Mouse (Mus musculus): ENCODE data around the gene Rnase1. TPM values are rescaled to one million over a fixed set of nuclear protein-coding genes. Genes with fewer than 3 reads are reported as not detected.

Rnase1 gene
- polyA plus RNA-seq, 1 experiment from 2014 or later = 21.1 TPM

GRCm38 (mm10) chr14:51132372-51132771 is 14.2 kb downstream of the Rnase1 start:
- no peak overlapping the region for H3K9ac ChIP-seq (ENCODE audit: low read length)
- DNase-seq (ENCODE audit: low spot score) = no peak
- 72% methylated on average over 4 of the region's 4 CpGs for WGBS
- peak; percentile 96 for ATAC-seq (ENCODE audit: low FRiP score, low TSS enrichment)
- H3K36me3 ChIP-seq (ENCODE audit: control insufficient read depth, insufficient read depth, low read length) = no peaks in the 10 kb centered on the region
- H3K9me3 ChIP-seq (ENCODE audit: control insufficient read depth, low read length) = no peaks in the 10 kb centered on the region
- H3K4me3 ChIP-seq (ENCODE audit: low read depth, low read length) = no peak overlapping the region
- H3K27ac ChIP-seq (replicated peaks) = no peak overlapping the region
- H3K4me1 ChIP-seq (replicated peaks; ENCODE audit: control insufficient read depth, insufficient read depth) = no peaks in the 10 kb centered on the region
- TF ChIP-seq EP300 (optimal IDR thresholded peaks at IDR 0.05) = no peak
- TF ChIP-seq CTCF (IDR thresholded peaks at IDR 0.05; ENCODE audit: low read depth) = no peak
- no peaks in the 10 kb centered on the region for H3K27me3 ChIP-seq (ENCODE audit: control insufficient read depth, insufficient read depth, low read length)
- H3K4me2 ChIP-seq (replicated peaks; ENCODE audit: low read depth) = no peak overlapping the region

- no peak overlapping the region for H3K9ac ChIP-seq (ENCODE audit: low read length)
- no peak; the same call in 1 of the 2 replicates for ATAC-seq (ENCODE audit: low FRiP score, low TSS enrichment)
- H3K36me3 ChIP-seq (ENCODE audit: control insufficient read depth, insufficient read depth, low read length) = no peaks in the 10 kb centered on the region
- 73% methylated on average over 7 of the region's 7 CpGs for WGBS
- H3K27ac ChIP-seq (replicated peaks) = no peak overlapping the region
- no peak for TF ChIP-seq EP300 (optimal IDR thresholded peaks at IDR 0.05)
- TF ChIP-seq CTCF (IDR thresholded peaks at IDR 0.05; ENCODE audit: low read depth) = no peak
- no peaks in the 10 kb centered on the region for H3K27me3 ChIP-seq (ENCODE audit: control insufficient read depth, insufficient read depth, low read length)
- no peak for DNase-seq (ENCODE audit: low spot score)
- H3K4me3 ChIP-seq (ENCODE audit: low read depth, low read length) = no peak overlapping the region
- no peaks in the 10 kb centered on the region for H3K4me1 ChIP-seq (replicated peaks; ENCODE audit: control insufficient read depth, insufficient read depth)
- H3K9me3 ChIP-seq (ENCODE audit: control insufficient read depth, low read length) = no peaks in the 10 kb centered on the region
- no peak overlapping the region for H3K4me2 ChIP-seq (replicated peaks; ENCODE audit: low read depth)
Observed at GRCm38 (mm10) chr14:51131086-51131815, 15.3 kb downstream of the Rnase1 start.

GRCm38 (mm10) chr14:51130315-51130940 is 16.2 kb downstream of the Rnase1 start:
- no peaks in the 10 kb centered on the region for H3K4me1 ChIP-seq (replicated peaks; ENCODE audit: control insufficient read depth, insufficient read depth)
- H3K36me3 ChIP-seq (ENCODE audit: control insufficient read depth, insufficient read depth, low read length) = no peaks in the 10 kb centered on the region
- no peak overlapping the region for H3K4me2 ChIP-seq (replicated peaks; ENCODE audit: low read depth)
- no peaks in the 10 kb centered on the region for H3K27me3 ChIP-seq (ENCODE audit: control insufficient read depth, insufficient read depth, low read length)
- H3K27ac ChIP-seq (replicated peaks) = no peak overlapping the region
- ATAC-seq (ENCODE audit: low FRiP score, low TSS enrichment) (no peak), DNase-seq (ENCODE audit: low spot score) (no peak)
- H3K9ac ChIP-seq (ENCODE audit: low read length) = no peak overlapping the region
- TF ChIP-seq CTCF (IDR thresholded peaks at IDR 0.05; ENCODE audit: low read depth) (no peak), EP300 (optimal IDR thresholded peaks at IDR 0.05) (no peak)
- WGBS = 65% methylated on average over 9 of the region's 9 CpGs
- H3K9me3 ChIP-seq (ENCODE audit: control insufficient read depth, low read length) = no peaks in the 10 kb centered on the region
- no peak overlapping the region for H3K4me3 ChIP-seq (ENCODE audit: low read depth, low read length)

GRCm38 (mm10) chr14:51129624-51129975 is 17.0 kb downstream of the Rnase1 start:
- DNase-seq (ENCODE audit: low spot score) (no peak), ATAC-seq (ENCODE audit: low FRiP score, low TSS enrichment) (no peak)
- no peak overlapping the region for H3K27ac ChIP-seq (replicated peaks)
- H3K4me2 ChIP-seq (replicated peaks; ENCODE audit: low read depth) = no peak overlapping the region
- WGBS = 69% methylated on average over 4 of the region's 4 CpGs
- H3K4me3 ChIP-seq (ENCODE audit: low read depth, low read length) = no peak overlapping the region
- no peaks in the 10 kb centered on the region for H3K36me3 ChIP-seq (ENCODE audit: control insufficient read depth, insufficient read depth, low read length)
- no peak overlapping the region for H3K9ac ChIP-seq (ENCODE audit: low read length)
- no peak for TF ChIP-seq EP300 (optimal IDR thresholded peaks at IDR 0.05)
- TF ChIP-seq CTCF (IDR thresholded peaks at IDR 0.05; ENCODE audit: low read depth) = no peak
- no peaks in the 10 kb centered on the region for H3K27me3 ChIP-seq (ENCODE audit: control insufficient read depth, insufficient read depth, low read length)
- no peaks in the 10 kb centered on the region for H3K9me3 ChIP-seq (ENCODE audit: control insufficient read depth, low read length)
- H3K4me1 ChIP-seq (replicated peaks; ENCODE audit: control insufficient read depth, insufficient read depth) = no peaks in the 10 kb centered on the region

- no peak for TF ChIP-seq EP300 (optimal IDR thresholded peaks at IDR 0.05)
- TF ChIP-seq CTCF (IDR thresholded peaks at IDR 0.05; ENCODE audit: low read depth) = no peak
- Histone ChIP-seq H3K27me3 (ENCODE audit: control insufficient read depth, insufficient read depth, low read length) (no peaks in the 10 kb centered on the region), H3K4me2 (replicated peaks; ENCODE audit: low read depth) (no peak overlapping the region), H3K4me3 (ENCODE audit: low read depth, low read length) (no peak overlapping the region), H3K36me3 (ENCODE audit: control insufficient read depth, insufficient read depth, low read length) (no peaks in the 10 kb centered on the region), H3K9me3 (ENCODE audit: control insufficient read depth, low read length) (no peaks in the 10 kb centered on the region), H3K4me1 (replicated peaks; ENCODE audit: control insufficient read depth, insufficient read depth) (no peaks in the 10 kb centered on the region), H3K27ac (replicated peaks) (no peak overlapping the region), H3K9ac (ENCODE audit: low read length) (no peak overlapping the region)
- 73% methylated on average over 9 of the region's 9 CpGs for WGBS
- DNase-seq (ENCODE audit: low spot score) (no peak), ATAC-seq (ENCODE audit: low FRiP score, low TSS enrichment) (no peak)
Observed at GRCm38 (mm10) chr14:51128775-51129623, 17.6 kb downstream of the Rnase1 start.
